Mouse (Mus musculus): ENCODE measurements around the gene Dedd. TPM values are rescaled to one million over a fixed set of nuclear protein-coding genes. Genes with fewer than 3 reads are reported as not detected.

Gene Dedd
- 52.0 and 52.1 TPM in 2 replicates for polyA plus RNA-seq (2015; fragmentation: Nextera tagmentation; extraction: Ambion mirVana)

DNA sequence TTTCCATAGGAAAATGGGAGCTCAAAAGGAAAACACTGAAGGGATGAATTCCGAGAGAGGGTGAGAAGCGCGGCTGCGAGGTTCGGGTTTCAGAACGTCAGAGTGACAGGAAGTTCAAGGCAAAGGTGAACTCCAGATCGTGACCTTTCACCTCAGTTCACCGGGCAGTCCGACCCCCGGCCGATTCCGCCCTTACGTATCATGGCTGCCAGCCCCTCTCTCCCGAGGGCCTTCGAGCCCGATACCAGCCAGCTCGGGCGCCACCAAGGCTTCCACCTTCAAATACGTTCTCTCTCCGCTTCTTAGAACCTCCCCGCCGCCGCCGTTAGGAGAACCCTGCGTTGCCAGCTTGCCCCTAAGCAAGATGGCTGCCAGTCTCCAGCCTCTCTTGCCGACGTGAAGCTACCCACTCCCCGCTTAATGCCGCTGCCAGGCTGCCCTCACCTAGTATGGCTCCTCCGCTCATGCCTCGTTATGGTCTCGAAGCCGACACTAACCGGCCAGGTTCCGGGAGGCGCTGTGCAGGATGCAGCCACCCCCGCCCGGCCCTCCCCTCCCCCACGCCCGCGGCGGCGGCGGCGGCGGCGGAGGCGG lies at the start of gene Dedd:
Gene Dedd (plus strand): TSS at position 307 of the 594 bp plus-strand sequence.
- Histone ChIP-seq H3K4me3 (ENCODE audit: low read length) (peak within 1 kb of the TSS; percentile 91), H3K9me3 (ENCODE audit: control insufficient read depth, low read length) (no peaks in the 10 kb centered on the region), H3K9ac (ENCODE audit: low read length) (peak within 1 kb of the TSS; percentile 99), H3K4me1 (replicated peaks; ENCODE audit: control insufficient read depth, insufficient read depth, low read length) (peaks cover 23% of the 10 kb centered on the region), H3K36me3 (ENCODE audit: control insufficient read depth, insufficient read depth, low read length) (no peaks in the 10 kb centered on the region; the same call in 1 of the 2 replicates), H3K27ac (ENCODE audit: low read length) (peak within 1 kb of the TSS; percentile 100), H3K4me2 (ENCODE audit: low read depth, low read length) (peak within 1 kb of the TSS; percentile 73), H3K27me3 (ENCODE audit: control insufficient read depth, insufficient read depth, low read depth, low read length) (no peaks in the 10 kb centered on the region)
- WGBS, result under 1% methylated on average over 43 of the region's 48 CpGs
- ATAC-seq (ENCODE audit: low read depth), result peak; percentile 96

DNA sequence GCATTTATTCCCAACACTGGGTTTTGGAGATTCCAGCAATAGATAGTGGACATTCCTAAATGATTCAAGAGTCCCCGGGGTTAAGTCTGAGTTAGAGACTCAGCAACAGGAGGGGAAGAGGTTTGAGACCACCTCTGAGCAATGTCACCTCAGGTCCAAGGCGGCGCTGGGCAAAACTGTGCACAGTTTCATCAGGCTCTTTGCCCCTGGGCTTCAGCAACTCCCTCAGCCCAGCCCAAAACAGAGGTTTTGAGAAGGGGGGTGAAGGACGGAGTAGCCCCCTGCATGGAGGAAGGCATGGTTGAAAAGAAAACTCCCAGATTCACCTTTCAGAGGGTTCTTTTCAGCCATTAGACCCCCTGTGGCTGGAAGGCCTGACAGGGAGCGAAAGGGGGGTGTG lies 49.2 kb upstream of the Dedd start:
- Histone ChIP-seq H3K9me3 (ENCODE audit: control insufficient read depth, low read length) (no peaks in the 10 kb centered on the region), H3K36me3 (ENCODE audit: control insufficient read depth, insufficient read depth, low read length) (peaks cover 34% of the 10 kb centered on the region), H3K4me2 (ENCODE audit: low read depth, low read length) (peak overlapping the region; percentile 90), H3K27ac (ENCODE audit: low read length) (no peak overlapping the region), H3K9ac (ENCODE audit: low read length) (peak overlapping the region; percentile 85), H3K4me1 (replicated peaks; ENCODE audit: control insufficient read depth, insufficient read depth, low read length) (peaks cover 8% of the 10 kb centered on the region), H3K4me3 (ENCODE audit: low read length) (peak overlapping the region; percentile 80), H3K27me3 (ENCODE audit: control insufficient read depth, insufficient read depth, low read depth, low read length) (no peaks in the 10 kb centered on the region)
- ATAC-seq (ENCODE audit: low read depth), result no peak
- 61% methylated on average over 5 of the region's 5 CpGs for WGBS

DNA sequence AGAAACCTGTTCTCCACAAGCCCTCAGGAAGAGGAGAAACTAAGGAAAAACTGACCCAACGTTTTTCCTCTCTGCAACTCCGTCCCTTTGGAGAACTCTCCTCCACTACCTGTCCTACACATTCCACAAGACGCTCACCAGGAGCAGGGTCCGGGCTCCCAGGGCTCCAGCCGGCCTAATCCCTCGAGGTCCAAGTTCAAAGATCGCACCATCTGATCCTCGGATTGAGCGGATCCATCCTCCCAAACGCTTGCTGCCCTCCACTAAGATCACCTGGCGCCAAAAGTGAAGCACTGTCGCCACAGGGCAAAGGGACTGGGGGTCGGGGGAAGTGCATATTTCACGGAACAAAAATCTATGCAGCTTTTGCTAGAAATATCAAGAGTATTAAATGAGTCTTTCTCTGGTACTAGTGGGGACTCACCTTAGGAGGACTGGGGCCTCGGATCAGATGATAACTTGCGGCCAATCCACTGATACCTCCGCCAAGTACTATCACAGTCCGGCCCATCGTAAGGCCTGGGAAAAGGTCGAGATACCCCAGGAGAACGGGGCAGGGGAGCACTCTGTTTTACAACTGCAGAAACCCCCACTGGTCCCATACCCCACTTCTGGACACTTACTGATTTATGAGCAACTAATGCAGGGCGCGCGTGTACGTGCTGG lies 48.6 kb upstream of the Dedd start:
- ATAC-seq (ENCODE audit: low read depth), result peak; percentile 2
- Histone ChIP-seq H3K27me3 (ENCODE audit: control insufficient read depth, insufficient read depth, low read depth, low read length) (no peaks in the 10 kb centered on the region), H3K9ac (ENCODE audit: low read length) (peak overlapping the region; percentile 85), H3K36me3 (ENCODE audit: control insufficient read depth, insufficient read depth, low read length) (peaks cover 30% of the 10 kb centered on the region), H3K4me2 (ENCODE audit: low read depth, low read length) (peak overlapping the region; percentile 90), H3K27ac (ENCODE audit: low read length) (peak overlapping the region; percentile 32; the same call in 1 of the 2 replicates), H3K9me3 (ENCODE audit: control insufficient read depth, low read length) (no peaks in the 10 kb centered on the region), H3K4me3 (ENCODE audit: low read length) (peak overlapping the region; percentile 80), H3K4me1 (replicated peaks; ENCODE audit: control insufficient read depth, insufficient read depth, low read length) (peaks cover 8% of the 10 kb centered on the region)
- under 1% methylated on average over 25 of the region's 25 CpGs for whole genome bisulfite sequencing

DNA sequence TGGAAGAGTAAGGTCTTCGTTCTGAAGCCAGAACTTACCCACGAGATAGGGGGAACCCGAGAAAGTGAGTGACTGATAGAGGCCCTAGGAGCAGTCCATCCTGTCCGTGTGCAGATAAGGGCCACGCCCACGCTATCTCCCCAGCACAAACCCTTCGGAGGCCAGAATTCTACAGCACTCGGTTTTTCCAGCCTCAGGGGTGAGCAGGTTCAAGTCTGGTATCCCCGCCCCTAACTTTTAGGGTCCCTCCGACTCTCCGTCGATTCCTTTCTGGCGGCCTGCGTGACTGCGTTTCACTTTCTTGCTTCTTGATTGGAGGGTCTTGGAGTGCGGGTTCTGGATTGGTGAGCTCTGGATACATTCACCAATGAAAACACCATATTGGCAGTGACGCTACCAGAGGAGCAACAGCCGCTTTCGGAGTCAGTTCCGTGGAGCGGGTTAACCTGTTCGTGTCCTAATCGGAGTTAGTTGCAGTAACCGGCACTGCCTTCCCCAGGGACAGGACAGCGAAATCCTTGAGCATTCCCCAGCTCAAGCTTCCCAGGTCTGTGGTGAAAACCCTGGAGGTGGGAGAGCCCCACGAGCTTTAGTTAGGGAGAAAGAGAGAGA lies 47.9 kb upstream of the Dedd start, which contains the start of gene Ppox:
Gene Ppox (minus strand): TSS at position 271 of the 612 bp plus-strand sequence.
- ATAC-seq (ENCODE audit: low read depth), result peak; percentile 98
- H3K36me3 ChIP-seq (ENCODE audit: control insufficient read depth, insufficient read depth, low read length), result peaks cover 24% of the 10 kb centered on the region
- H3K27ac ChIP-seq (ENCODE audit: low read length), result peak within 1 kb of the TSS; percentile 94
- peaks cover 8% of the 10 kb centered on the region for H3K4me1 ChIP-seq (replicated peaks; ENCODE audit: control insufficient read depth, insufficient read depth, low read length)
- H3K4me2 ChIP-seq (ENCODE audit: low read depth, low read length), result peak within 1 kb of the TSS; percentile 90
- H3K4me3 ChIP-seq (ENCODE audit: low read length), result peak within 1 kb of the TSS; percentile 80
- H3K9ac ChIP-seq (ENCODE audit: low read length), result peak within 1 kb of the TSS; percentile 85
- under 1% methylated on average over 26 of the region's 26 CpGs for WGBS
- H3K27me3 ChIP-seq (ENCODE audit: control insufficient read depth, insufficient read depth, low read depth, low read length), result no peaks in the 10 kb centered on the region
- no peaks in the 10 kb centered on the region for H3K9me3 ChIP-seq (ENCODE audit: control insufficient read depth, low read length)

DNA sequence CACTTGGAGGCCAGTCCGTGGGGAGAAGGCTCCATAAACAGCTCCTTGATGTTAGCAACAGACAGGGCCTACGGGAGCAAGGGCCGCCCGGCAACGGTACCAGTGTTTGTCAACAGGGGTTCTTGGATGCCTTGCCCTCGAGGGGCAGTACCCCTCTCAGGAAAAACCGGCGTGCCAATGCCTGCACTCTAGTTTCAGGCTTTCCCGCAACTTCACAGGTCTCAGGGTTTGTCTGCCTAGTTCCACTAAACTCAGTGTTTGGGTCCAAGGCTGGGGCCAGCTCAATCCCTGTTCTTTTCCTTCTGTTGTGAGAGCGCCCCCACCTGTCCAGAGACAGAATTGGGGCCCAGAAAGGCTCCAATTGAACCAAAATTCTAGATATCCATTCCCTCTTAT lies 47.4 kb upstream of the Dedd start:
- 2% methylated on average over 10 of the region's 10 CpGs for WGBS
- H3K4me1 ChIP-seq (replicated peaks; ENCODE audit: control insufficient read depth, insufficient read depth, low read length), result peaks cover 8% of the 10 kb centered on the region
- peak; percentile 67 for ATAC-seq (ENCODE audit: low read depth)

GRCm38 (mm10) chr1:171282086-171282805 lies 46.7 kb upstream of the Dedd start:
- peak overlapping the region; percentile 94; the same call in 1 of the 2 replicates for H3K27ac ChIP-seq (ENCODE audit: low read length)
- peak overlapping the region; percentile 76 for H3K4me2 ChIP-seq (ENCODE audit: low read depth, low read length)
- no peaks in the 10 kb centered on the region for H3K9me3 ChIP-seq (ENCODE audit: control insufficient read depth, low read length)
- WGBS, result 66% methylated on average over 18 of the region's 18 CpGs
- no peak for ATAC-seq (ENCODE audit: low read depth)
- peaks cover 12% of the 10 kb centered on the region for H3K36me3 ChIP-seq (ENCODE audit: control insufficient read depth, insufficient read depth, low read length)
- peaks cover 11% of the 10 kb centered on the region for H3K4me1 ChIP-seq (replicated peaks; ENCODE audit: control insufficient read depth, insufficient read depth, low read length)
- no peaks in the 10 kb centered on the region for H3K27me3 ChIP-seq (ENCODE audit: control insufficient read depth, insufficient read depth, low read depth, low read length)
- H3K9ac ChIP-seq (ENCODE audit: low read length), result peak overlapping the region; percentile 77; the same call in 1 of the 2 replicates
- peak overlapping the region; percentile 80 for H3K4me3 ChIP-seq (ENCODE audit: low read length)

More for the DNA sequence above, 47.4 kb upstream of the Dedd start:
- H3K27me3 ChIP-seq (ENCODE audit: control insufficient read depth, insufficient read depth, low read depth, low read length), result no peaks in the 10 kb centered on the region
- peaks cover 19% of the 10 kb centered on the region for H3K36me3 ChIP-seq (ENCODE audit: control insufficient read depth, insufficient read depth, low read length)
- H3K4me2 ChIP-seq (ENCODE audit: low read depth, low read length), result peak overlapping the region; percentile 76
- peak overlapping the region; percentile 94 for H3K27ac ChIP-seq (ENCODE audit: low read length)
- peak overlapping the region; percentile 80 for H3K4me3 ChIP-seq (ENCODE audit: low read length)
- H3K9ac ChIP-seq (ENCODE audit: low read length), result peak overlapping the region; percentile 77
- no peaks in the 10 kb centered on the region for H3K9me3 ChIP-seq (ENCODE audit: control insufficient read depth, low read length)

DNA sequence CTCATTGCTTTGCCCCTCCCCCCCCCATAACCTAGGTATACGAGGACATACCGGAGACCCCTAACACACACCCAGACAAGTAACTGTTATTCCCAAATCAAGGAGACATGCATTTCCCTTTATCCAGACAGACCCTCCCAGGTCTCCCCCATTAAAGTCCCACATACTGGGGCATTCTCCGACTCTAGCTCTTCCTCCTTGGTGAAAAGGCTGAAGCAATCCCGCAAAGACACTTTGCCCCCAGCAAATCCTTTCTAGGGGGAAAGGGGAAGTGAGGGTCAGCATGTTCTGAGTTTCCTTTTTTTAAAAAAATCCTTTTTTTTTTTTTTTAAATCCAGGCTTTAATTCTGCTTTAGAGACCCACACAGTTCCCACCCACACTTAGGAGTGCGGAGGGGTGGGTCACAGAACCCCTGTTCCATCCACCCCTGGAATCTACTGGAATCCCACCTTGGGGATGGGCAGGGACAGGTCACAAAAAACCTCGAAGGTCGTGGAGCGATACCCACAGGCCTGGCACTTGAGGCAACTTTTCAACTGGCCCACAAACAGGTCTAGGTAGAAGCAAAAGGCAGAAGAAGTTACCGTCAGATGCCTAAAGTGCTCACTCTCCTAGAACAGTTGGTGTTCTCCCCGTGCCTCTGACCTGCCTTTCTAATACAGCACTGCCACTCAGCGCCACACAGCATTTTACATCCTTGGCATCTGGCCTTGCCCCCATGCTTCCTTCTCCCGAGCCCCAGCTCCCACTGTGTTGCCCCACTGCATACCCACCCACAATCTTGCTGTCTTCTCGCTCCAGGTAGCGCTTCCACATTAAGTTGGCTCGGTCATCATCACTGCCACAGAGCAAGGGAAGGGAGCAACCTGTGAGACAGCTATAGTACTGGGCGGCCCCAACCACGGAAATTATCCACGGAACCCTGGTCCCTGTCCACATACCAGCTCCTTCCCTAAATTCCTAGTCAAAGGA lies 45.5 kb upstream of the Dedd start:
- Histone ChIP-seq H3K4me2 (ENCODE audit: low read depth, low read length) (no peak overlapping the region), H3K27me3 (ENCODE audit: control insufficient read depth, insufficient read depth, low read depth, low read length) (no peaks in the 10 kb centered on the region), H3K9me3 (ENCODE audit: control insufficient read depth, low read length) (no peaks in the 10 kb centered on the region), H3K9ac (ENCODE audit: low read length) (no peak overlapping the region), H3K4me3 (ENCODE audit: low read length) (no peak overlapping the region), H3K27ac (ENCODE audit: low read length) (no peak overlapping the region), H3K36me3 (ENCODE audit: control insufficient read depth, insufficient read depth, low read length) (peaks cover 7% of the 10 kb centered on the region), H3K4me1 (replicated peaks; ENCODE audit: control insufficient read depth, insufficient read depth, low read length) (peaks cover 15% of the 10 kb centered on the region)
- 90% methylated on average over 18 of the region's 18 CpGs for WGBS
- ATAC-seq (ENCODE audit: low read depth), result no peak

DNA sequence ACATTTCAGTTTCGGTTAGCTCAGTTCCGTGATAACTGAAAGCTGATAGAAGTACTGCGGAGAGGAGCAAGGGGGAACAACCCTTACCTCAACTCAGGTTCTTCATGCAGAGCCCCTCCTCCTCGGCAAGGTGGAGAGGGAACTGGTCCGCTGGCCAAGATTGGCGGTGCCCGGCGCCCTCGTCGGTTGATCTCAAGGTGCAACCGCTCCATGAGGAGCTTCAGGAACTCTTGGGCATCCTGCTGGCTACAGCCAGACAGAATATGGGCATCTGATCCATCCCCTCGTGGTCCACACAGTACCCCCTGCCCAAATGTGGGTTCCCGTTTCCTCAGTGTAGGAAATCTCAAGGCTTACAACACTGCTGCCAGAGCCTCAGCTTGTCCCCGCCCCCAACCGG lies 44.5 kb upstream of the Dedd start:
- Histone ChIP-seq H3K4me3 (ENCODE audit: low read length) (no peak overlapping the region), H3K36me3 (ENCODE audit: control insufficient read depth, insufficient read depth, low read length) (peaks cover 14% of the 10 kb centered on the region), H3K4me1 (replicated peaks; ENCODE audit: control insufficient read depth, insufficient read depth, low read length) (peaks cover 15% of the 10 kb centered on the region), H3K27me3 (ENCODE audit: control insufficient read depth, insufficient read depth, low read depth, low read length) (no peaks in the 10 kb centered on the region), H3K4me2 (ENCODE audit: low read depth, low read length) (no peak overlapping the region), H3K9me3 (ENCODE audit: control insufficient read depth, low read length) (no peaks in the 10 kb centered on the region), H3K27ac (ENCODE audit: low read length) (no peak overlapping the region), H3K9ac (ENCODE audit: low read length) (no peak overlapping the region)
- ATAC-seq (ENCODE audit: low read depth), result no peak
- 82% methylated on average over 15 of the region's 15 CpGs for WGBS
